Mouse (Mus musculus): ENCODE measurements at regions not wholly inside any gene's neighbourhood (a gene's known extent, or its start where the extent isn't known, plus 50 kb on each side); places are given as distances from the start of the nearest gene placed in this dataset.

GRCm38 (mm10) chr12:16237498-16237897 lies 373.3 kb downstream of the Lpin1 start:
- H3K4me3 ChIP-seq (replicated peaks): no peak overlapping the region
- no peaks in the 10 kb centered on the region for H3K27me3 ChIP-seq (replicated peaks)
- no peak for ATAC-seq
- 81% methylated on average over 5 of the region's 5 CpGs for WGBS
- no peak overlapping the region for H3K9ac ChIP-seq
- no peaks in the 10 kb centered on the region for H3K4me1 ChIP-seq (replicated peaks)
- no peaks in the 10 kb centered on the region for H3K9me3 ChIP-seq
- H3K27ac ChIP-seq: no peak overlapping the region
- H3K36me3 ChIP-seq: no peaks in the 10 kb centered on the region
- no peak overlapping the region for H3K4me2 ChIP-seq (replicated peaks)

- Histone ChIP-seq H3K4me1 (replicated peaks) (no peaks in the 10 kb centered on the region), H3K4me2 (replicated peaks) (no peak overlapping the region), H3K27me3 (replicated peaks) (no peaks in the 10 kb centered on the region), H3K4me3 (replicated peaks) (no peak overlapping the region), H3K27ac (no peak overlapping the region), H3K36me3 (no peaks in the 10 kb centered on the region), H3K9ac (no peak overlapping the region), H3K9me3 (no peaks in the 10 kb centered on the region)
- 94% methylated on average over 3 of the region's 3 CpGs for WGBS
- ATAC-seq: no peak
Observed at GRCm38 (mm10) chr12:16233559-16233958, 377.2 kb downstream of the Lpin1 start.

GRCm38 (mm10) chr12:16232828-16233227 lies 377.9 kb downstream of the Lpin1 start:
- no peaks in the 10 kb centered on the region for H3K36me3 ChIP-seq
- ATAC-seq: no peak
- H3K9ac ChIP-seq: no peak overlapping the region
- H3K4me2 ChIP-seq (replicated peaks): no peak overlapping the region
- no peaks in the 10 kb centered on the region for H3K27me3 ChIP-seq (replicated peaks)
- no peak overlapping the region for H3K4me3 ChIP-seq (replicated peaks)
- WGBS: 68% methylated on average over 8 of the region's 8 CpGs
- H3K27ac ChIP-seq: no peak overlapping the region
- no peaks in the 10 kb centered on the region for H3K4me1 ChIP-seq (replicated peaks)
- H3K9me3 ChIP-seq: no peaks in the 10 kb centered on the region

- WGBS: 71% methylated on average over 2 of the region's 2 CpGs
- Histone ChIP-seq H3K9me3 (no peaks in the 10 kb centered on the region), H3K27ac (no peak overlapping the region), H3K27me3 (replicated peaks) (no peaks in the 10 kb centered on the region), H3K36me3 (no peaks in the 10 kb centered on the region), H3K4me3 (replicated peaks) (no peak overlapping the region), H3K9ac (no peak overlapping the region), H3K4me1 (replicated peaks) (no peaks in the 10 kb centered on the region), H3K4me2 (replicated peaks) (no peak overlapping the region)
- no peak for ATAC-seq
Observed at GRCm38 (mm10) chr12:16232051-16232450, 378.7 kb downstream of the Lpin1 start.

- Histone ChIP-seq H3K4me2 (replicated peaks) (no peak overlapping the region), H3K4me1 (replicated peaks) (no peaks in the 10 kb centered on the region), H3K4me3 (replicated peaks) (no peak overlapping the region), H3K27me3 (replicated peaks) (no peaks in the 10 kb centered on the region), H3K9ac (no peak overlapping the region), H3K27ac (no peak overlapping the region), H3K9me3 (no peaks in the 10 kb centered on the region), H3K36me3 (no peaks in the 10 kb centered on the region)
- 74% methylated on average over 2 of the region's 2 CpGs for WGBS
- ATAC-seq: no peak
Observed at GRCm38 (mm10) chr12:16231093-16231492, 379.7 kb downstream of the Lpin1 start.

GRCm38 (mm10) chr12:16225428-16225827 lies 385.3 kb downstream of the Lpin1 start:
- ATAC-seq: no peak

GRCm38 (mm10) chr12:16222836-16223450 lies 387.8 kb downstream of the Lpin1 start:
- Histone ChIP-seq H3K9me3 (no peaks in the 10 kb centered on the region), H3K4me3 (replicated peaks) (no peak overlapping the region), H3K4me1 (replicated peaks) (no peaks in the 10 kb centered on the region), H3K9ac (no peak overlapping the region), H3K27ac (no peak overlapping the region), H3K36me3 (no peaks in the 10 kb centered on the region), H3K27me3 (replicated peaks) (no peaks in the 10 kb centered on the region), H3K4me2 (replicated peaks) (no peak overlapping the region)
- ATAC-seq: no peak
- WGBS: 61% methylated on average over 9 of the region's 9 CpGs

More at GRCm38 (mm10) chr12:16225428-16225827, 385.3 kb downstream of the Lpin1 start:
- Histone ChIP-seq H3K4me1 (replicated peaks) (no peaks in the 10 kb centered on the region), H3K36me3 (no peaks in the 10 kb centered on the region), H3K27me3 (replicated peaks) (no peaks in the 10 kb centered on the region), H3K9ac (no peak overlapping the region), H3K4me2 (replicated peaks) (no peak overlapping the region), H3K27ac (no peak overlapping the region), H3K9me3 (no peaks in the 10 kb centered on the region), H3K4me3 (replicated peaks) (no peak overlapping the region)
- 85% methylated on average over 2 of the region's 2 CpGs for WGBS

GRCm38 (mm10) chr12:16222205-16222604 lies 388.6 kb downstream of the Lpin1 start:
- Histone ChIP-seq H3K4me3 (replicated peaks) (no peak overlapping the region), H3K27me3 (replicated peaks) (no peaks in the 10 kb centered on the region), H3K4me2 (replicated peaks) (no peak overlapping the region), H3K4me1 (replicated peaks) (no peaks in the 10 kb centered on the region), H3K36me3 (no peaks in the 10 kb centered on the region), H3K9ac (no peak overlapping the region), H3K9me3 (no peaks in the 10 kb centered on the region), H3K27ac (no peak overlapping the region)
- no peak for ATAC-seq

GRCm38 (mm10) chr12:16221142-16221541 lies 389.6 kb downstream of the Lpin1 start:
- Histone ChIP-seq H3K9ac (no peak overlapping the region), H3K36me3 (no peaks in the 10 kb centered on the region), H3K27me3 (replicated peaks) (no peaks in the 10 kb centered on the region), H3K27ac (no peak overlapping the region), H3K4me3 (replicated peaks) (no peak overlapping the region), H3K4me1 (replicated peaks) (no peaks in the 10 kb centered on the region), H3K4me2 (replicated peaks) (no peak overlapping the region), H3K9me3 (no peaks in the 10 kb centered on the region)
- 89% methylated on average over 1 of the region's 1 CpGs for WGBS
- no peak for ATAC-seq

GRCm38 (mm10) chr12:16220561-16220960 lies 390.2 kb downstream of the Lpin1 start:
- no peak overlapping the region for H3K9ac ChIP-seq
- no peak overlapping the region for H3K4me3 ChIP-seq (replicated peaks)
- H3K4me1 ChIP-seq (replicated peaks): no peaks in the 10 kb centered on the region
- WGBS: 93% methylated on average over 3 of the region's 3 CpGs
- no peak for ATAC-seq
- no peaks in the 10 kb centered on the region for H3K27me3 ChIP-seq (replicated peaks)
- H3K36me3 ChIP-seq: no peaks in the 10 kb centered on the region
- H3K4me2 ChIP-seq (replicated peaks): no peak overlapping the region
- no peak overlapping the region for H3K27ac ChIP-seq
- no peaks in the 10 kb centered on the region for H3K9me3 ChIP-seq

- H3K9ac ChIP-seq: no peak overlapping the region
- H3K4me2 ChIP-seq (replicated peaks): no peak overlapping the region
- WGBS: 91% methylated on average over 4 of the region's 4 CpGs
- H3K4me1 ChIP-seq (replicated peaks): no peaks in the 10 kb centered on the region
- no peak overlapping the region for H3K27ac ChIP-seq
- H3K27me3 ChIP-seq (replicated peaks): no peaks in the 10 kb centered on the region
- ATAC-seq: no peak
- H3K9me3 ChIP-seq: no peaks in the 10 kb centered on the region
- no peak overlapping the region for H3K4me3 ChIP-seq (replicated peaks)
- H3K36me3 ChIP-seq: no peaks in the 10 kb centered on the region
Observed at GRCm38 (mm10) chr12:16218906-16219305, 391.9 kb downstream of the Lpin1 start.

- Histone ChIP-seq H3K36me3 (no peaks in the 10 kb centered on the region), H3K27ac (no peak overlapping the region), H3K4me1 (replicated peaks) (no peaks in the 10 kb centered on the region), H3K27me3 (replicated peaks) (no peaks in the 10 kb centered on the region), H3K4me3 (replicated peaks) (no peak overlapping the region), H3K9me3 (no peaks in the 10 kb centered on the region), H3K9ac (no peak overlapping the region), H3K4me2 (replicated peaks) (no peak overlapping the region)
- ATAC-seq: no peak
- WGBS: 28% methylated on average over 4 of the region's 4 CpGs
Observed at GRCm38 (mm10) chr12:16210553-16210952, 393.8 kb upstream of the Trib2 start.

GRCm38 (mm10) chr12:16210111-16210510 lies 393.4 kb upstream of the Trib2 start:
- no peak for ATAC-seq
- Histone ChIP-seq H3K27me3 (replicated peaks) (no peaks in the 10 kb centered on the region), H3K36me3 (no peaks in the 10 kb centered on the region), H3K27ac (no peak overlapping the region), H3K4me1 (replicated peaks) (no peaks in the 10 kb centered on the region), H3K9me3 (no peaks in the 10 kb centered on the region), H3K4me2 (replicated peaks) (no peak overlapping the region), H3K4me3 (replicated peaks) (no peak overlapping the region), H3K9ac (no peak overlapping the region)
- 46% methylated on average over 2 of the region's 2 CpGs for WGBS
